Mouse (Mus musculus) thymus, adult 2 months (tissue): ENCODE results near the gene Plekhg3. TPM values are rescaled to one million over a fixed set of nuclear protein-coding genes. Genes with fewer than 3 reads are reported as not detected.

Experiments
- DNase-seq: peaks from one replicate; pipeline ENCODE4 v3.0.0; 2021
- H3K27ac ChIP-seq: fragments of 200-500 bp; 2 replicates; pipeline ENCODE4 v1.5.1; 2012; ENCODE audit warnings: low read length, control low read depth; ENCODE audit not compliant: control insufficient read depth, insufficient read depth
- H3K27me3 ChIP-seq: fragments of 200-500 bp; 2 replicates; pipeline ENCODE4 v1.6.1; 2012; ENCODE audit warnings: mild to moderate bottlenecking, low read length, moderate library complexity, mixed read lengths; ENCODE audit not compliant: control insufficient read depth, insufficient read depth
- H3K36me3 ChIP-seq: fragments of 200-500 bp; 2 replicates; pipeline ENCODE4 v1.6.1; 2012; ENCODE audit warnings: mild to moderate bottlenecking, low read length, moderate library complexity; ENCODE audit not compliant: control insufficient read depth, insufficient read depth
- H3K4me1 ChIP-seq: fragments of 200-500 bp; replicated peaks from 2 replicates; pipeline ENCODE4 v1.6.1; 2012; ENCODE audit warnings: low read length; ENCODE audit not compliant: control insufficient read depth, insufficient read depth
- H3K4me3 ChIP-seq: fragments of 200-500 bp; 2 replicates; pipeline ENCODE4 v1.5.1; 2012; ENCODE audit warnings: mild to moderate bottlenecking, low read length, control low read depth, moderate library complexity; ENCODE audit not compliant: control insufficient read depth, insufficient read depth
- CTCF ChIP-seq: fragments of 200-500 bp; IDR thresholded peaks from 2 replicates; pipeline ENCODE4 v1.5.1; 2012; ENCODE audit warnings: mild to moderate bottlenecking, control low read depth, low read length, moderate library complexity, borderline replicate concordance; ENCODE audit not compliant: control insufficient read depth, poor library complexity, insufficient read depth; ENCODE audit errors: extremely low read depth
- POLR2A ChIP-seq: fragments of 200-500 bp; IDR thresholded peaks from 2 replicates; pipeline ENCODE4 v1.6.1; 2012; ENCODE audit warnings: mild to moderate bottlenecking, low read length, control low read depth, moderate library complexity; ENCODE audit not compliant: control insufficient read depth, poor library complexity, insufficient read depth; ENCODE audit errors: extremely low read depth
- WGBS: fragments of 180-500 bp; shearing (Covaris S2); methylation state at CpG from one replicate; pipeline ENCODE4 v1.1.7; 2018; 5-methylcytosine and 5-hydroxymethylcytosine counted together
- polyA plus RNA-seq: library from polyadenylated mRNA; depleted of rRNA; stranded (reverse); fragments of >200 nt; gene quantifications from 2 replicates; pipeline ENCODE4 v1.2.3, GENCODE M21; 2012

Gene Plekhg3
- polyA plus RNA-seq, 1 experiment, result 12.0 TPM

GRCm38 (mm10) chr12:76574815-76575214, 44.1 kb downstream of the Plekhg3 start:
- TF ChIP-seq POLR2A (no peak), CTCF (no peak)
- Histone ChIP-seq H3K4me3 (no peak overlapping the region), H3K27ac (no peak overlapping the region), H3K36me3 (no peaks in the 10 kb centered on the region), H3K27me3 (no peaks in the 10 kb centered on the region), H3K4me1 (no peaks in the 10 kb centered on the region)
- DNase-seq, result no peak
- WGBS, result 94% methylated on average over 6 of the region's 6 CpGs

DNA sequence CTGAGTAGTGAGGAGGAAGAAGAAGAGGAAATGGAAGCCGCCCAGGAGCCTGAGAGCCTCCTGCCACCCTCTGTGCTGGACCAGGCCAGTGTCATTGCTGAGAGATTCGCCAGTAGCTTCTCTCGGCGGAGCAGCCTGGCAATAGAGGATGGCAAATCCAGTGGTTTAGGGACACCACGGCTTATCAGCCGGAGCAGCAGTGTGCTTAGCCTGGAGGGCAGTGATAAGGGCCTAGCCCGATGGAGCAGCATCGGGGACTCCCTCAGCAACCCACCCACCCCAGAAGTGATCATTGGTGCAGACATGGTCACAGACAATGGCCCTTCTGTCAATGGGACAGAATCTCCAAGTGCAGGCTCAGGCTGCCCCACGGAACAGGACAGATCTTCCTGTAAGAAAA, 45.4 kb downstream of the Plekhg3 start:
- Histone ChIP-seq H3K27ac (no peak overlapping the region), H3K27me3 (no peaks in the 10 kb centered on the region), H3K4me3 (no peak overlapping the region), H3K4me1 (no peaks in the 10 kb centered on the region), H3K36me3 (no peaks in the 10 kb centered on the region)
- TF ChIP-seq CTCF, result no peak
- no peak for TF ChIP-seq POLR2A
- no peak for DNase-seq
- 98% methylated on average over 9 of the region's 9 CpGs for WGBS

DNA sequence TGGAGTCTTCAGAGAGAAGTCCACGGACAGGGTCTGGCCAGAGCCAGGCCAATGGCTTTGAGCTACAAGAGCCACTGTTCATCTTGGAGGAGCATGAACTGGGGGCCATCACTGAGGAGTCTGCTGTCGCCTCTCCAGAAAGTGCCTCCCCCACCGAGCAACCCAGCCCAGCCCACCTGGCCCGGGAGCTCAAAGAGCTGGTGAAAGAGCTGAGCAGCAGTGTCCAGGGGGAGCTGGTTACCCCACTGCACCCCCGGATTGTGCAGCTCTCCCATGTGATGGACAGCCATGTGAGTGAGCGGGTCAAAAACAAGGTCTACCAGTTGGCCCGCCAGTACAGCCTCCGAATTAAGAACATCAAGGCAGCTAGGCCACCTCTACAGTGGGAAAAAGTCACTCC, 46.1 kb downstream of the Plekhg3 start:
- no peaks in the 10 kb centered on the region for H3K36me3 ChIP-seq
- no peak overlapping the region for H3K4me3 ChIP-seq
- 99% methylated on average over 8 of the region's 8 CpGs for WGBS
- TF ChIP-seq CTCF (no peak), POLR2A (no peak)
- no peak overlapping the region for H3K27ac ChIP-seq
- H3K27me3 ChIP-seq, result no peaks in the 10 kb centered on the region
- DNase-seq, result no peak
- no peaks in the 10 kb centered on the region for H3K4me1 ChIP-seq

- H3K27ac ChIP-seq, result no peak overlapping the region
- H3K4me3 ChIP-seq, result no peak overlapping the region
- H3K4me1 ChIP-seq, result no peaks in the 10 kb centered on the region
- TF ChIP-seq POLR2A, result no peak
- no peak for TF ChIP-seq CTCF
- no peaks in the 10 kb centered on the region for H3K27me3 ChIP-seq
- 92% methylated on average over 16 of the region's 16 CpGs for WGBS
- no peak for DNase-seq
- no peaks in the 10 kb centered on the region for H3K36me3 ChIP-seq
These were observed 47.2 kb downstream of the Plekhg3 start for GRCm38 (mm10) chr12:76577858-76578257.

- no peak for TF ChIP-seq POLR2A
- no peak for TF ChIP-seq CTCF
- no peaks in the 10 kb centered on the region for H3K4me1 ChIP-seq
- no peak overlapping the region for H3K4me3 ChIP-seq
- no peak for DNase-seq
- H3K36me3 ChIP-seq, result no peaks in the 10 kb centered on the region
- 65% methylated on average over 2 of the region's 2 CpGs for WGBS
- no peak overlapping the region for H3K27ac ChIP-seq
- no peaks in the 10 kb centered on the region for H3K27me3 ChIP-seq
These were observed 47.8 kb downstream of the Plekhg3 start for GRCm38 (mm10) chr12:76578465-76578864.

GRCm38 (mm10) chr12:76579806-76580205, 49.1 kb downstream of the Plekhg3 start:
- TF ChIP-seq CTCF (no peak), POLR2A (no peak)
- no peak overlapping the region for H3K27ac ChIP-seq
- no peaks in the 10 kb centered on the region for H3K36me3 ChIP-seq
- 100% methylated on average over 1 of the region's 1 CpGs for WGBS
- H3K4me3 ChIP-seq, result no peak overlapping the region
- H3K4me1 ChIP-seq, result no peaks in the 10 kb centered on the region
- no peak for DNase-seq
- no peaks in the 10 kb centered on the region for H3K27me3 ChIP-seq

DNA sequence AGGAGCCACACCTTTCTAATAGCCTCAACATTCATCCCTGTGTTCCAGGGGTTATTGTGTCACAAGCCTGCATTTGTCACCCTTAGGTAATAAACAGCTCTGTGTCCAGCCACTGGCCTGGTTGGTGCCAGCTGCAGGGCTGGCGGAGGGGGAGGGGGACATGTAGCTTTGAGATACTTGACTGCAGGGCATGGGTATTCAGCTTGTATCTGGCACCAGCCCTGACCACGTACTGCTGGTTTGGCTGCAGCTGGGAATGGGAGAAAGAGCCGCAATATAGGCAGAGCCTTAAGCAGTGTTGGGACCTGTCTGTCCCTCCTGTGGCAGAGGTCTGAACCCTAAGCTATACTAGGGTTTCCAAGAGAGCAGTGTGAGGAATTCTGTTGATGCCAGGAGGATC, 51.4 kb downstream of the Plekhg3 start:
- Histone ChIP-seq H3K36me3 (no peaks in the 10 kb centered on the region), H3K27me3 (no peaks in the 10 kb centered on the region), H3K4me3 (no peak overlapping the region), H3K4me1 (no peaks in the 10 kb centered on the region), H3K27ac (no peak overlapping the region)
- no peak for DNase-seq
- TF ChIP-seq CTCF, result no peak
- no peak for TF ChIP-seq POLR2A
- WGBS, result 98% methylated on average over 3 of the region's 3 CpGs
